Mouse (Mus musculus): ENCODE measurements around the gene Gucd1.

DNA sequence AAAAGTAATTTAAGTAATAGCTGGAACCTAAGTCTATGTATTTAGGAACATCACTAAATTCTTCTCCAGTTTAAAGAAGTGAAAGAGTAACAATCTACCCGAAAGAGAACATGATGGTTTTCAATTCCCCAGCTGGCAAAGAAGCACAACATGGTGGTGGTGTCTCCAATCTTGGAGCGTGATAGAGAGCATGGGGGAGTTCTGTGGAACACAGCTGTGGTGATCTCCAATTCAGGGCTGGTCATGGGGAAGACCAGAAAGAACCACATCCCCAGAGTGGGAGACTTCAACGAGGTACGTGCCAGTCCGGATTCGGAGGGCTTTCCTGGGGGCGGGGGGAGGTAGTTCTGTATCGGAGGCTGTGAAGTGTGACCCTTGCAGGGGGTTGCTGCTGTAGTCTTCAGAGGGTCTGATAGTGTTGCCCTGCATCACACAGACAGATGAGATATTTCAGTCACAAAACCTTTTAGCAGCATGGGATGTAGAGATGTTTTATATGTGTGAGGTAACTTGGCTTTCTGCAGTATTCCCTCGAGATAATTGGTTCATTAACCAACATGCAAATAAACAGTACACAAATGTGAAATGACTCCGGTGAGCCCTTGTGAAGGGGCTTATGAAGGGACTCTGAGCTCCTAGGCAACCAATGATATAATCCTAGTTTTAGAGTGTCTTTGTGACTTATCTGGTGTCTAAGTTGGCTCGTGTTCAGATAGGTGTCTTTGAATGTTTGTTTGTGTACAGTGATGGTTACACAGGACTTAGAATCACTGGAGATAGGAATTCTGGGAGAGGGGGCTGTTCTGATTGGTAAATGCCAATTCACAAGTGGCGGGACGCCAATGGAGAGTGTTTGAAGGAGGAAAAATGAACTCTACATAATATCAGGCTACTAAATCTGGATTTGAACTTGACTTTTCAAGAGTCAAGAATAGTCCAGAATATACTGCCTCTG lies 89.4 kb downstream of the Gucd1 start:
- TF ChIP-seq CTCF (IDR thresholded peaks at IDR 0.05; ENCODE audit: extremely low read depth, insufficient read depth, insufficient read length, insufficient replicate concordance) (no peak), POLR2A (IDR thresholded peaks at IDR 0.05; ENCODE audit: low read depth, low read length) (no peak)
